Mouse (Mus musculus) heart, postnatal 36 days (tissue): ENCODE data around the gene Upk3b. TPM values are rescaled to one million over a fixed set of nuclear protein-coding genes. Genes with fewer than 3 reads are reported as not detected.
"Not testable (repeated sequence)": the region's sequence is repeated elsewhere in the genome, so short reads cannot be mapped to it uniquely, and the experiment has no call there.

ENCODE experiments used
- DNase-seq, 2 experiments: peaks; one replicate each; pipeline ENCODE4 v3.0.0; 2021 to 2022
- intact Hi-C: fragments of 180-260 bp; cut with DNase I; formaldehyde crosslinking; loops from one replicate; pipeline ENCODE4 v1.15.1; 2025
- total RNA-seq, 2 experiments: library from RNA; stranded (reverse); gene quantifications; 2 replicates each; pipeline ENCODE4 v1.2.3; 2021

Gene Upk3b
- total RNA-seq, 2 experiments from 2014 or later = 17.9 to 28.6 TPM

DNA sequence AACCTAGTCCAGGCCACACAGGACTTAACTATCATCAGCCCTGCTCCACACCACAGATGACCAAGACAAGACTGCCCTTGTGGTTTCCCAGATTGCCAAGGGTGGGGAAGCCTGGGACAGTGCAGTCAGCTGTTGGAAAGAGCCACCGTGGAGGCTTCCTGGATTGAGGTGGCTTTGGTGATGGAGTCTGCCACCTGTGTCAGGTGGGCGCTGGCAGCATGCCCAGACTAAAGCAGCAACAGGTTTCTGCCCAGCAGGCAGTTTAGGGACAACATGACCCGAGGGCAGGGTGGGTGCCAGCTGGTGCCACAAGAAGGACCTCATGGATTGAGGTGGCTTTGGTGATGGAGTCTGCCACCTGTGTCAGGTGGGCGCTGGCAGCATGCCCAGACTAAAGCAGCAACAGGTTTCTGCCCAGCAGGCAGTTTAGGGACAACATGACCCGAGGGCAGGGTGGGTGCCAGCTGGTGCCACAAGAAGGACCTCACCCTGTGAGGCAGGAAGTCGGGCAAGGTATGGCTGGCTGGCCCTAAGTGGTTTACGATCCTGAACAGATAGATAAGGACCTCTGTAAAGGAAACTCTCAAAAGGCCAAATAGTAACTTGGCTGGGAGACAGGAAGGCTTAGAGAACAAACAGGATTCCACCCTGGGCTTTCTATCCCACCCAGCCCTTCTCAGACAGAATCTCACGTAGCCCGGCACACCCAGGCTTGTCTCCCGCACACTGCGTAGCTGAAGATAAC lies 28.3 kb downstream of the Upk3b start:
- intact Hi-C loops, DNase-seq: not testable (repeated sequence)

- intact Hi-C loops = no loop called here
- no peak for DNase-seq
These were observed 31.1 kb downstream of the Upk3b start for GRCm38 (mm10) chr5:136069411-136069810.

- DNase-seq = no peak
- intact Hi-C loops = no loop called here
These were observed 34.8 kb downstream of the Upk3b start for GRCm38 (mm10) chr5:136073051-136073450.

- intact Hi-C loops = no loop called here
- no peak for DNase-seq
These were observed 35.2 kb downstream of the Upk3b start for GRCm38 (mm10) chr5:136073526-136073925.

DNA sequence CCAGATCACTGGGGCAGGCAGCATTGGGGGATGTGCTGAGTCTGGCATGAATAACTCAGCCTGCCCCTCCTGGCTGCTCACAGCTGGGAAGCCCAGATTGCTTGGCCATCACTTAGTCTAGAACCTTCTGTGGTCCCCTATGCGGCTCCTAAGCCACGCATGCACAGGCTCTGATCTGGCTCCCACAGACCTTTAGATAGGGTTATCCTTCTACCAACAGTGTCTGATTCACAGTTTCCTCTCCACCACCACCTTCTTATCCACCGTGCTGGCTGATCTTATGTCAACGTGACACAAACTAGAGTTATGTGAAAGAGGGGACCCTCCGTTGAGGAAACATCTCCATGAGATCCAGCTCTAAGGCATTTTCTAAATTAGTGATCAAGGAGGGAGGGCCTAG lies 36.8 kb downstream of the Upk3b start:
- DNase-seq = no peak
- intact Hi-C loops = no loop called here

DNA sequence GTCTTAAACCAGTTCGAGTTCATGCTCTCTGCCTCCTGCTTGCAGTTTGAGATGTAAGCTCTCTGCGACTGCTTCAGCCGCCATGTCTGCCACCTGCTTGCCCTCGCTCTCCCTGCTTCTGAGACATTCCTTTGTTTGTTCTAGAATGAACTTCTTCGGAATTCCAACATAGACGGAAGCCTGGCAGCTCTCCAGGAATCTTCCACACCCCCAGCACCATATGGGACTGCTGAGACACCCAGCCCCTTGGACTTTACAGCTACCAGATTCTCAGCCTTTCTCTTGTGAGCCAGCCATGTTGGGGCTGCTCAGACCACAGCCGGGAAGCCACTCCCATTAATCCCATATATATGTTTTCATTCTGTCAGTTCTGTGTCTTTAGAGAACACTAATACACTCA lies 38.0 kb downstream of the Upk3b start:
- no peak for DNase-seq
- intact Hi-C loops = no loop called here

- DNase-seq = no peak
These were observed 38.8 kb downstream of the Upk3b start for GRCm38 (mm10) chr5:136077001-136077550.

GRCm38 (mm10) chr5:136078136-136078535 lies 39.8 kb downstream of the Upk3b start:
- DNase-seq = no peak
- intact Hi-C loops = no loop called here

More at GRCm38 (mm10) chr5:136077001-136077550, 38.8 kb downstream of the Upk3b start:
- intact Hi-C loops = no loop called here

DNA sequence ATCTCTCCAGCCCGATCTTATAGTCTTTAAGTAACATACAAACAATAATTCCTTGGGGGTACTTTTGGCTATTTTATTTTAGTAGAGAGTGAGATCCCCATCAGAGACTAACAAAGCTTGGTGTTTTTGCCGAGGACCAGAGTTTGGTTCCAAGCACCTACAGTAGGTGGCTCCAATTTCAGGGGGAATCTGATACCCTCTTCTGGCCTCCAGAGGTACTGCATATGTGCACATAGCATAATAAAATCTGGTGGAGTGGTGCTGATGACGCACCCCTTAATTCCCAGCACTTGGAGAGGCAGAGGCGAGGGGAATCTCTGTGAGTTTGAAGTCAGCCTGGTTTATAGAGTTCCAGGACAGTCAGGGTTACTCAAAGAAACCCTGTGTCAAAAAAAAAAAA lies 44.0 kb downstream of the Upk3b start:
- intact Hi-C loops = no loop called here
- no peak for DNase-seq

DNA sequence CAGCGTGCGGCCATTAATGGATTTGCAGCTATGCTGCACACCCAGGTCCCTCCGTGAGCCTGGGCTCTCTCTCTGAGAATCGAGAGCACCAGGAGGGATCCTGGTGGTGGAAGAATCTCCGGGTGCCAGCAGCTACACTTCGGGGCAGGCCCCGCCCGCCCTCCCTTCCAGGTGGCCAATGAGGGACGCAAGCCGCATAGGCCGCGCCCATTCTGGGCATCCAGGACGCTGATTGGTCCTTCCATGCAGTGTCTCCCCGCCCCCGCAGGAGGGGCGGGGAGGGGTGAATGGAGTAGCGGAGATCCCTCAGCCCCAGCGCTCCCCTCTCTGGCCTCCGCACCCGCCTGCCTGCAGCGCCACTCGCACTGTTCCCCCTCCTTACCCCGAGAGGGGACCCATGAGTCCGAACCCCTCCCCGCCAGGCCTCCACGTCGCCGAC lies 45.4 kb downstream of the Upk3b start, which contains the start of gene Rasa4:
Gene Rasa4 (plus strand): TSS at position 248 of the 439 bp plus-strand sequence.
- intact Hi-C loops = no loop called here
- peak; percentile 88 to 90 for DNase-seq

DNA sequence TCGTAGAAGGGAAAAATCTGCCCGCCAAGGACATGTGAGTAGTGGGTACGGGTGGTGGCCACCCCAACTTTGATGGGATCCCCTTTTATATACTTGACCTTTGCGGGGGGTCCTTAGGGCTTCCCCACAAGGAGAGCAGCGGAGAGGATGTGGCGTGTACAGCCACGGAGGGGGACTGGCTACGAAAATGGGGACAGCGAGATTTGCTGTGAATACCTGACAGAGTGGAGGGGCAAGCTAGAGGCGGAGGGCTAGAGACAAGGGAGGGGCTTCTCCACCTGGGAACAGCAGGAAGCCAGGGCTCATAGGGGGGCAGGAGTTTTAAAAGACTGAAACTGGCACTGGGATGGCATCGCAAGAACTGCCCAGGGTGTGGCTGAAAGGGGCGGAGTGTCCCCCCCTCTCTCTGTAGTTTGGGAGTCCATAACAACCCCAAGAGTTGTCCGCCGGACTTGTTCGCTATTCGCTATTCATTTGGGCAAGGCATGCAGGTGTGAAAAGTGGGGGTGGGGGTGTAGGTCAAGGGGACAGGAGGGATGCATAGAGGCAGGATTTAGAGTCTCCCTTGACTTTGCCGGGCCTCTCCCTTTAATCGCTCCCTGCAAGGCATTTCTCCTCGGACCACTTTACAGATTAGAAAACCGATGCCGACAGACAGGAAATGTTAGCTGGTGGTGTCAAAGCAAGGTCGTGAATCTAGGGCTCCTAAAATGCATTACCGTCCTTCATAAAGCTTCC lies 46.0 kb downstream of the Upk3b start:
- intact Hi-C loops = no loop called here
- DNase-seq = peak in 1 of 2 experiments; percentile 25

DNA sequence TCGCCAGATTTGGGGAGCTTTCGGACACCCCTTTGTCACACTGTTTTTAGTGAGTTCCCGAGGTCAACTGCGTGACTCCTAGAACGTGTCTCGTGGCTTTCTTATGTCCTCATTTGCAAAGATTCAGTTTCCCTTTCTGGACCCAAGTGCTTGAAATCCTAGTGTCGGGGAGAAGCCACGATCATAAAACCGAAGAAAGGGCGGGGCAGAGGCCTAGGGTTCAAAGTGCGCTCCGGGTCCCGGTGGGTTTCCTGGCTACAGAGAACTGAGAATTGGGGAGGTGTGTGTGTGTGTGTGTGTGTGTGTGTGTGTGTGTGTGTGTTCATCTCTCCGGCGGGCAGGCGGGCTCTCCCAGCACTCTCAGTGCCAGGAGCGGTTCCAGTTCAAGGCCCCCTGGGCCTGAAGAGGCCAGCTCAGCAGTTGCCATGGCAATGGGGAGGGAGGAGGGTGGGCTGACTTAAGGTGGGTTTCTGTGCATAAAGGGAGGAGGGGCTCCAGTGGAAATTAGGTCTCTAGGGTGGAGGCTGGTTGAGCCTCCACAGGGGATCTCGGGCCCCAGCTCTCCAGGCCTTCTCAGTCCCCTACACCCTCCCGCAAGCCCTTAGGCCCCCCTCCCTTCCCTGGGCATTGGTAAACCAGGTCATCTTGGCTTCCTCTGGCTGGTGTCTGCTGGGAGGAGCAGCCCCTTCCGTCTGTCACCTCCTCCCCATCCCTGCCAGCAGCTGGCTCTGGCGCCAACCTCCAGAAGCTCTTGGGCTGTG lies 46.8 kb downstream of the Upk3b start:
- no peak for DNase-seq
- intact Hi-C loops = no loop called here

GRCm38 (mm10) chr5:136086290-136086689 lies 48.0 kb downstream of the Upk3b start:
- DNase-seq = no peak
- intact Hi-C loops = no loop called here

DNA sequence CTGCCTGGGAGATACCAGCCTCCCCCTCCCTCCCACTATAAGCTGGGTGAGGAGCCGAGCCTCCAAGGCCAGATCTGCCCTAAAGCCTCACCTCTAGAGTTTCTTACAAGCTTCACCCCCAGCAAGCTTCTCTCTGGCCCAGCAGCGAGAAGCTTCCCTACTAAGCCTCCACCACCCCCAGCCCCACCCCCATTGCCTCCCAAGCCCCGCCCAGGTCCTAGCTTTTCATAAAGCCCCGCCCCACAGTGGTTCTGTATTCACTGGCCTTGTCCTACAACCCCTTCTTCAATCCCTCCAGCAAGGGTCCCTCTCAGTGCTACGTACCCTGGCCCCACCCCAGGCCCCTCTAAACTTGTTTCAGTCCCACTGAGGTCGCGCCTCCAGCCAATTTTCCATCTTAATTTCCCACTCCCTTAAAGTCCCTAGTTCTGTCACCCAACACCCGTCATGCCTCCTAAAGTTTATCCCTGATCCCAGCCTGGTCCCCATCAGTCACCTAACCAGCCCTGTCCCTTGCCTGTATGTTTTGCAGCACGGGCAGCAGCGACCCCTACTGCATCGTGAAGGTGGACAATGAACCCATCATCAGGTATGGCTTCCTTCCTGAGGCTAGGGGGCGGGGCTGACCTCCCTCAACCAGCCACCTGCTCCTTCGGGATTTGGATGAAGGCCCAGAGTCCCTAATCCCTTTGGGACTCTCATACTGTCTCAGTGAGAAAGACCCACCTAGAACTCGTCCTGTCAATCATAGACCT lies 50.7 kb downstream of the Upk3b start:
- intact Hi-C loops = no loop called here
- no peak for DNase-seq

- DNase-seq = no peak
- intact Hi-C loops = no loop called here
These were observed 53.6 kb downstream of the Upk3b start for GRCm38 (mm10) chr5:136091927-136092326.

DNA sequence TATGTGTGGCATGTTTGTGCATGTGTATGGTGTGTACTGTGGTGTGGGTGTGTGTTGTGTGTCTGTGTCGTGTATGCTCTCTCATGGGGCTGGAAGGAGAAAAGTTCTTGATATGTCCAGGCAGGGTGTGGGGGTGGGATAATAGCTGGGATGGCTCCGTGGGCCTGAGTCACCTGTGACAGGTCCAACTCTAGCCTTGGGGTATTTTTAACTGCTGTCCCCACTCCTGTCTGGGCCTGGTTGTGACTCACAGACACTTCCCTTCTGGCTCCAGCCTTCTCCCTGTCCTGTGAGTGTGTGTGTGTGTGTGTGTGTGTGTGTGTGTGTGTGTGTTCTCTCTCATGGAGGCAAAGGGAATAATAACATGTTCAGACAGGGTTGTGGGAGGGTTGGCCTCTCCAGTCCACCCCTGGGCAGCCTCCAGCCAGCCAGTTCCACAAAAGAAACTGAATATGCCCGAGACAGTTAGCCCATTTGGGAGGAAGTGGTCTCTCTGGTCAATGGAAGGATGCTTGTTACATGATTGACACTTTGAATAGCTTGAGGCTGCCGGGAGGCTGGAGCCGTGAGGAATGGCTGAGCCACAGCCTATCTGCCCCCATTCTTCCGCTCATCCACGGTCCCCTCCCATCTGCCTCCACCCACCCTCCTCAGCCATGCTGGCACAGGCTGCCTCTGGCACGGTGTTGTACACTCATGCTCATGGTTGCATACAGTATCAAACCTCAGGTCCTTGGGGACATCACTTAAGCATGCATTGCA lies 56.1 kb downstream of the Upk3b start:
- intact Hi-C loops = no loop called here
- DNase-seq = no peak

DNA sequence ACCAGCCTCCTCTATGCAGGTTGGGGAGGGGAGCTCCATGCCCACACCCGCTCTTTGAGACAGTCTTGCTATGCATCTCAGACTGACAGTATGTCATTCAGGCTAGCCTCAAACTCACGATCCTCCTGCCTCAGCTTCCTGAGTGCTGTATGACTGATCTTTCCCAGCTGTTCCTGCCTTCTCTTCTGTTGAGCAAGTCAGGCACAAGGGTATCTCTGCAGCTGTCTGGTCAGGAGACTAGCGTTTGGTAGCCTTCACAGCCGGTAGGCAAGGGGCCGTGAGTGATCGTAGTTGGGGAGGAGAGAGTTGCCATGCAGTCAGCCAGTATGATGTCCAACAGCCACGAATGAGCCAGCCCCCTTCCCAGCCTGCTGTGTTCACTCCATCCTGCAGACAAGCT lies 56.8 kb downstream of the Upk3b start:
- intact Hi-C loops = no loop called here
- no peak for DNase-seq
